Mouse (Mus musculus): ENCODE data around the gene Nceh1.

Gene Nceh1

GRCm38 (mm10) chr3:27182733-27183600 lies at the start of gene Nceh1:
TSS of gene Nceh1 (plus strand) at chr3:27182965.
- DNase-seq (ENCODE audit: low spot score): peak; percentile 94

GRCm38 (mm10) chr3:27140101-27140500 lies 42.7 kb upstream of the Nceh1 start:
- no peak for DNase-seq (ENCODE audit: low spot score)

- DNase-seq (ENCODE audit: low spot score): no peak
These were observed 39.2 kb upstream of the Nceh1 start for GRCm38 (mm10) chr3:27143570-27143969.

- DNase-seq (ENCODE audit: low spot score): no peak
These were observed 37.0 kb upstream of the Nceh1 start for GRCm38 (mm10) chr3:27145733-27146132.

DNA sequence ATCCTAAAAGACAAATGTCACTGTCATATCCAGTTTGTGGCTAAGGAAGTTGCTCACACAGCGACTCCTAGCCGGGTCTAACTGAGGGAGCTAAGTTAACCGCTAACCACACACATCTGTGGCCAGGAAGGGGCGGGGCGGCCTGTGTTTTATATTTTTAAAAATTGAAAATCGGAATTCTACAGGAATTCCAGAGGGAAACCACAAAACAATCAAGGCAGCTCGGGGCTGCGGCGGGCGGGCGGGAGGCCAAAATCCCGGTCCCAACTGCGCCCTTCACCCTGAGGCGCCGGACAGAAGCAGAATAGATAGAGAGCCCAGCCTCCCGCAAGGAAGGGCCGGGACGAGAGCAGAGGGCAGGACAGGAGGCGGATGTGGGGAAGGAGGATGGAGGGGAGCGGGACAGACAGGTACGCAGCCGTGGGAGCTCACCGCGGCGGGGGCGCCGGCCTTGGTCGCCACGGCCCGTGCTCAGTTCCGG lies 29.5 kb upstream of the Nceh1 start:
- DNase-seq (ENCODE audit: low spot score): peak; percentile 68

- peak; percentile 99 for DNase-seq (ENCODE audit: low spot score)
These were observed 29.0 kb upstream of the Nceh1 start, which contains the start of gene Ect2 for GRCm38 (mm10) chr3:27153701-27154209. TSS of gene Ect2 (minus strand) at chr3:27153878.

- DNase-seq (ENCODE audit: low spot score): no peak
These were observed 28.5 kb upstream of the Nceh1 start for GRCm38 (mm10) chr3:27154280-27154679.

- no peak for DNase-seq (ENCODE audit: low spot score)
These were observed 27.5 kb upstream of the Nceh1 start for GRCm38 (mm10) chr3:27155051-27155855.

GRCm38 (mm10) chr3:27155856-27156593 lies 26.7 kb upstream of the Nceh1 start:
- DNase-seq (ENCODE audit: low spot score): no peak

DNA sequence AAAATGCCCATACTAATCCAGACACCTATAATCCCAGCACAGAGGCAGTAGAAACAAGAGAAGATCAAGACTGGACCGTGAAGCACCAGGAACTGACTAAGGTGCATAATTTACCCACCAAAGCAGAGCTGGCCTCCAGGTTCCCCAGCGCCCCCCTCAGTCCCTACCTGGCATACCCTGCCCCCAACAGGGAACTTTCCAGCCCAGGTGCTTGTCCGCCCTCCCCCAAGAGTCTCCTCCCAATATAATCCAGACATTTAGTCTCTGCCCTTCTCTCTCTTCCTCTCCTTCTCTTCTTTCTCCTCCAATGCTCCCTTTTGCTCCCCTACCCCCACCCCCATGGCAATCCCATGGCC lies 26.2 kb upstream of the Nceh1 start:
- no peak for DNase-seq (ENCODE audit: low spot score)

DNA sequence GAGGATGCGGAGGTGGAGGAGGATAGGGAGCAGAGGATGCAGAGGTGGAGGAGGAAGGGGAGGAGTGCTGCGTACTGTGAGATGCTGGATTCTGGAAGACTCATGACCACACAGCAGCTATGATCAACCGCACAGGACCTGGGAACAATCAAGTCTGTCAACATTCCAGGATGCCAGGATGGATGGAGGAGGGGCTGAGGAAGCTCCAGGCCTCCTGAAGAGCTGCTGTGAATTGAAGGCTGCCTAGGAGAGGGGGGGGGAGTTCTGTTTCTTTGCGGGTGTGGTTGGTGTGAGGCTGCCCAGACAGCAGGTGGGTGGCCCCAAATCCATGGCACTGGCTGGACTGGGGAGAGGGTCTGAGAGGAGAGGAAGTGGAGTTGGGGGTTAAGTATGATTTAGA lies 23.9 kb upstream of the Nceh1 start:
- no peak for DNase-seq (ENCODE audit: low spot score)

DNA sequence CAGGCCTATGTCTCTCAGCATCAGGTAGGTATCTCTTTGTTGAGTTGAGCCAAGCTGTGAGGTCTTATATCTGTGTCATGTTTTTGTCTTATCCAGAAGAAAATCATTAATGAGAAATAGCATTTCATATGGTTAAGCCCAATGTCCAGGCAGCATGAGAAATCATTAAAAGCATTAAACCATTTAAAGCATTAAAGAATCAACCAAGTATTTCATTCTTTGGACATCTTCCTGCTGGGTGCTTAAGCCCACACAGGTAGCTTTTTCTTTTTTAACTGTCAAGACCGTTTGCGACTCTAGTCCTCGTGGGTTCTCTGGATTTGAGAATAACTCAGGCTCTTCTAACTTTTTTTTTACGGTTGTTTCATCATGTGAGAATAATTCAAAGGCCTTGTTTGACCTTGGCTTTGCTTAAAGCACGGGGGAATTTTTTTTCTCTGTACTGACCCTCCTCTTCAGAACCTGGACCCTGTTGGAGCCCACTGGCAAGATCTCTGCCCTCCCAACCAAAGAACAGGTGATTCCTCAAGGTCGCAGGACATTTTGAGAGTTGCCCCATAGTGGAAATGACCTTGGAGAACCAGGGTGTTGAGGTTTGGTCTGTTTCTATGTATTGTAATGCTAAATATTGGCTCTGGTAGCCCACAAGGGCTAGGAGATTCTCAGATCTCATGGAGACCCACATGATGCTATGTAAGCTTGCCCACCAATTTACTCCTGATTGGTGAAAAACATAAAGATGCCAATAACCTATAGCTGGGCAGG lies 20.9 kb upstream of the Nceh1 start:
- no peak for DNase-seq (ENCODE audit: low spot score)

DNA sequence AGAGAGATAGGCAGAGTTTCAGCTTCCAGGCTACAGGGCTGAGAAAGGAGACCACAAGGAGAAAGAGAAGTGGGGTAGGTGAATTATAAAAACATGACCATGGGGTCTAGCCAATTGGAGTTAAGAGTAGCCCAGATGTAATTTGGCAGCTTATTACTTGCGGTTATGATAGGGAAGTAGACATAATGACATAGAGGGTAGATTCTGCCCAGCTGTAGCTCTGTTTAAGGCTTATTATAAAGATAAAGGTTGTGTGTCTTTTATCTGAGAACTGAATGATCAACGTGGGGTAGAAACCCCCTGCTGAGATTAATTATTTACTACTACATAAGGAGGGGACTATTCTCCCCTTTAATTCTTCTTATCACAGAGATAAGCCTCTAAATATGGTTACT lies 20.4 kb upstream of the Nceh1 start:
- DNase-seq (ENCODE audit: low spot score): no peak

DNA sequence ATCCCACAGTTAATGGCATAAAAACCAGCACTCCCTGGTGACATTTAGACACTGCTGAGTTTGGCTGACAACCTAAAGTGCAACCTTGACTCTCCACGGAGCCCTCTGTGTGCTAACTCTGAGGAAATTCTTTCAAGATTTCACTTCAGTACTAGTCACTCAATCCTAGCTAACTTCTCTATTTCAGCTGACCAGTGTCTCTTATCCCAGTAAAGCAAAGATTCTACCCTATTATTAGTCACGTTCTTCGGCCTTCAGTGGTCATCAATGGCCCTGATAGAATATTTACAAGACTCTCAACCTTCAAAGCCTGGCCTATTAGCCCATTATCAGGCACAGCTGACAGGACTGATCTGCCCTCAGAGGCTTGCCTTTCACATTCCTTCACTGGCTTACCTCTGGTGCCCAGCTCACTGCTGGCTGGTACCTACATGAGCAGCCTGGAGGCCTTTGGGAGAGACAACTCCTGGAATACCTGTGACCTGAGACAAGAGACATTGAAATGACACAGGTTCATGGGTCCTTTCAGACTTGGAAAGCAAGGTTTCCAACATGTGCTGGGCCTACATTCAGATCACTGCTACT lies 17.2 kb upstream of the Nceh1 start:
- DNase-seq (ENCODE audit: low spot score): no peak

DNA sequence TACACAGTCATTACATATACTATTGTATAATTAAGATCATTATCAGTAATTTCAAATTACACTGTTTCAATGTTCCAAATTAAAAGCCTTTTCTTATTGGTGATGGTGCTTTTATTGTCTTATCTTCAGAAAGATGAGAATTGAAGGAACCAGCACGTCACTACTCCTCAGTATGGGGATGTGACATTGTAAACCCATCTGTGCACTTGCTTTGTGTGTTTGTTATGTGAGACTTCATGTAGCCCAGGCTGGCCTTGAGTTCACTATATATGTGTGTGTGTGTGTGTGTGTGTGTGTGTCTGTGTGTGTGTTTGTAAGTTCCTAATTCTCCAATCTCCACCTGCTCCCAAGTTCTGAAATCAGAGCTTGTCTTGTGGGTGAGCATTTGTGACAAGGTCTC lies 12.5 kb upstream of the Nceh1 start:
- DNase-seq (ENCODE audit: low spot score): no peak

DNA sequence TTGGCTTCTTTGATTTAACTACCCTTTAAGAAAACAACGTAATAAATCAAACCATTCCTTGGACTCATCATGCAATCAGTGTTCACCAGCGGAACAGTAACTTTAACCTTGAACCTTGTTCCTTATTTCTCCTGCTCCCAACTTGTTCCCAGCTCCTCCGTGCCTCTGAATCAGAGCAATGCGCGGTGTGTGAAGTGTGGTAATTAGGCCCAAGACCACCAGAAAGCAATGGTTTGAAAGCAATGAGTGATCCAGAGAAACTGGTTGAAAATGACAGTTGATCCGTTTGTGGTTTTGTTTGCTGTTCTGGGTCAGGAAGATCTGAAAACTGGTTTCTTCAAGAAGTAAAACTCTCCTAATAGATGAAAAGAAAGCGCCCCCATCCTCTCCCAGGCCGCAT lies 3.1 kb upstream of the Nceh1 start:
- no peak for DNase-seq (ENCODE audit: low spot score)

DNA sequence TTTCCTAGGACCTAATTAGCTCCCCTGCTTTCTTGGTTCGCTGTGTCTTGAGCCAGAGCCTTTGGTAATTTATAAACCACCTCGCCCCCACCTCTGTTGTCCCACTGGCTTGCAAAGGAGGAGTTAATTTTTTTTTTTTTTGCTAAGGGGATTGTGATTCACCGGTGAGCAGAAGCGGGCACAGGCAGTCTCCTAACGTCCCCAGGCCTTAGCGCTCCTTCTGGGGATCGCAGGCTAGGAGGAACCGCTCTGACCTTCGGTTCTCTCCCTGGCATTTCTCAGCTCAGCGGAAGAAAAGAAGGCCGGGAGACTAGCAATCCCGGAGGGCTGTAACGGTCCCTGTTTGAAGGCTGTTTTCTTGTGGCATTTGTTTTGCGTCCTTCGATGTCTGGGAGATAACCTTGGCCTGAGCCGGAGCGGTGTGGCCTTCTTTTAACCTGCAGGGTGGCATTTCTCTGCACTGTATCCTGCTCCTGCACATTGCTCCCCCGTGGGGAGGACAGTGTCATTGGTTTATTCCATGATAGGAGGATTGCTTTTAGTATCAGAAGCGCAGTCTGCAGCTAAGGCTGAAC lies 923 bp downstream of the Nceh1 start:
- DNase-seq (ENCODE audit: low spot score): no peak

DNA sequence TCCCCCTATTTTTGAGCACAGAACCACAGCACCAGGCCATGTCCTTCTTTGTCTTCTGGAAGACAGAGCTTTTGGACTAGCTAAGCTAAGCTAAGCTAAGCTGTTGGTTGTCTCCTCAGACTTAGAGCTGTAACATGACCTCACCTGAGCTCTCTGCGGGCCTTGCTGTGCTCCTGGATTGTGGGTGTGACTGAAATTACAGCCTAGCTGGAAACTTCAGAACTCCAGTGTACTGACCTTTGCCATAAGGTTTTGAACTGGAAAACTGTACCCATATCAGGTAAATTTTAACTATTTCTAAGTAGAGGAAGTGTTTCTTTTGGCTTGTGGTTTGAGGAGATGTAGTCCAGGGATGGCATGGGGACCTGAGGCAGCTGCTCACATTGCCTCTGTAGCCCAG lies 5.6 kb downstream of the Nceh1 start:
- no peak for DNase-seq (ENCODE audit: low spot score)

- peak; percentile 83 for DNase-seq (ENCODE audit: low spot score)
These were observed 6.8 kb downstream of the Nceh1 start for GRCm38 (mm10) chr3:27189320-27190261.

- no peak for DNase-seq (ENCODE audit: low spot score)
These were observed 8.1 kb downstream of the Nceh1 start for GRCm38 (mm10) chr3:27190865-27191264.

All from testis, postnatal 10 days (tissue).